Mouse (Mus musculus) thymus, postnatal 36 days (tissue): ENCODE data around the gene Faxc.

Experiments used
- DNase-seq, 2 experiments: peaks; one replicate each; pipeline ENCODE4 v3.0.0; 2022; ENCODE audit warnings: mixed read lengths in 2 of 2

The Faxc gene

GRCm38 (mm10) chr4:21930971-21931771, at the start of gene Faxc:
Gene Faxc, plus strand, starts transcription at chr4:21931329.
- no peak for DNase-seq

- DNase-seq: no peak
These were observed 48.3 kb upstream of the Faxc start for GRCm38 (mm10) chr4:21882806-21883205.

GRCm38 (mm10) chr4:21885831-21886230, 45.3 kb upstream of the Faxc start:
- no peak for DNase-seq

GRCm38 (mm10) chr4:21931772-21932630, 872 bp downstream of the Faxc start:
- DNase-seq: no peak

GRCm38 (mm10) chr4:21935378-21935777, 4.2 kb downstream of the Faxc start:
- no peak for DNase-seq

GRCm38 (mm10) chr4:21936424-21936823, 5.3 kb downstream of the Faxc start:
- no peak for DNase-seq

- no peak for DNase-seq
These were observed 6.8 kb downstream of the Faxc start for GRCm38 (mm10) chr4:21937890-21938289.

- no peak for DNase-seq
These were observed 13.5 kb downstream of the Faxc start for GRCm38 (mm10) chr4:21944672-21945071.

- no peak for DNase-seq
These were observed 20.3 kb downstream of the Faxc start for GRCm38 (mm10) chr4:21951444-21951843.

- DNase-seq: no peak
These were observed 21.1 kb downstream of the Faxc start for GRCm38 (mm10) chr4:21952255-21952654.

- peak; percentile 31 to 36 for DNase-seq
These were observed 26.6 kb downstream of the Faxc start for GRCm38 (mm10) chr4:21957570-21958321.

- no peak for DNase-seq
These were observed 40.8 kb downstream of the Faxc start for GRCm38 (mm10) chr4:21971949-21972348.

GRCm38 (mm10) chr4:21974126-21974525, 43.0 kb downstream of the Faxc start:
- DNase-seq: no peak

- no peak for DNase-seq
These were observed 49.3 kb downstream of the Faxc start for GRCm38 (mm10) chr4:21980471-21980870.

- DNase-seq: no peak
These were observed 51.3 kb downstream of the Faxc start for GRCm38 (mm10) chr4:21982449-21982848.

- no peak for DNase-seq
These were observed 55.7 kb downstream of the Faxc start for GRCm38 (mm10) chr4:21986857-21987256.

GRCm38 (mm10) chr4:21987460-21987859, 56.3 kb downstream of the Faxc start:
- no peak for DNase-seq

- DNase-seq: no peak
These were observed 58.5 kb downstream of the Faxc start for GRCm38 (mm10) chr4:21989571-21990091.

GRCm38 (mm10) chr4:21990580-21991235, 59.6 kb downstream of the Faxc start:
- DNase-seq: no peak

GRCm38 (mm10) chr4:22017656-22018379, 86.7 kb downstream of the Faxc start:
- no peak for DNase-seq

GRCm38 (mm10) chr4:22018414-22018813, 87.3 kb downstream of the Faxc start:
- no peak for DNase-seq

GRCm38 (mm10) chr4:22029951-22030350, 98.8 kb downstream of the Faxc start:
- no peak for DNase-seq
